In genomic region chr4:62397616-62398365, GRCm38 (mm10) we compare ENCODE assay signal across 38 mouse cellular contexts. TPM values are rescaled to one million over a fixed set of nuclear protein-coding genes. Genes with fewer than 3 reads are reported as not detected.
DNase-seq lines count a peak whose midpoint lies in the region; ATAC-seq and TF ChIP-seq lines count a peak whose summit lies in the region.
"Had no signal": no experiment of that assay in that cellular context is flagged by ENCODE, and none has a peak within 500 bp of the region (broad histone marks: within the 10 kb centered on the region; RNA-seq: fewer than 3 reads in every experiment).

No protein-coding gene starts in this region.

- DNase-seq in MEL (ENCODE audit: low read depth, low spot score) (peak; percentile 37), MEL-GATA-1-ER (ENCODE audit: extremely low read depth, low read depth) (peak; percentile 51)
- DNase-seq in layer of hippocampus, adult 2 months (ENCODE audit: low spot score in 2 of 2) = peak; percentile 48 to 58
- peak; percentile 26 to 34 for DNase-seq in layer of hippocampus, postnatal 36 days
- DNase-seq in adrenal gland, adult 2 months = no peak
- DNase-seq: adrenal gland, postnatal 36 days; B cell, adult 2 months; cerebellum, adult 8-10 months; embryo, embryonic 11 days; heart, postnatal 36 days; kidney, adult 2 months; kidney, postnatal 4 days; liver, embryonic 13.5 days; lung, adult 18-20 months; lung, postnatal 10 days; right cerebral cortex, postnatal 25 days had no signal

- H3K27me3 ChIP-seq in MEL (ENCODE audit: control insufficient read depth in 1 of 2, insufficient read depth in 2 of 2, low read length in 2 of 2) = no peaks in the 10 kb centered on the region
- H3K27me3 ChIP-seq: embryonic facial prominence, embryonic 13.5 days; heart, embryonic 15.5 days; hindbrain, embryonic 12.5 days; intestine, embryonic 15.5 days; limb, embryonic 13.5 days; liver, embryonic 13.5 days; midbrain, embryonic 15.5 days; Patski; stomach, embryonic 15.5 days had no signal

- H3K9ac ChIP-seq in MEL (ENCODE audit: control insufficient read depth, low read depth, low read length, poor library complexity, severe bottlenecking) = no peak overlapping the region
- H3K9ac ChIP-seq: embryonic facial prominence, embryonic 13.5 days; heart, embryonic 15.5 days; hindbrain, embryonic 12.5 days; intestine, embryonic 15.5 days; limb, embryonic 13.5 days; liver, embryonic 13.5 days; midbrain, embryonic 15.5 days; stomach, embryonic 15.5 days had no signal

- peaks cover 4 to 8% of the 10 kb centered on the region in 2 experiments for H3K4me1 ChIP-seq in MEL (ENCODE audit: control insufficient read depth in 1 of 2, insufficient read depth in 2 of 2, low read length in 2 of 2)
- H3K4me1 ChIP-seq: embryonic facial prominence, embryonic 13.5 days; heart, embryonic 10.5 days; heart, embryonic 15.5 days; hindbrain, embryonic 12.5 days; intestine, embryonic 15.5 days; limb, embryonic 13.5 days; midbrain, embryonic 15.5 days; stomach, embryonic 15.5 days had no signal

- no peak for ATAC-seq in granulocyte monocyte progenitor cell, adult 5-6 weeks (replicated peaks; ENCODE audit: poor library complexity, severe bottlenecking)
- ATAC-seq: forebrain, embryonic 16.5 days; hindbrain, postnatal 0 days; intestine, embryonic 15.5 days; midbrain, embryonic 15.5 days; Patski had no signal

- no peak overlapping the region for H3K4me3 ChIP-seq in MEL (ENCODE audit: control insufficient read depth in 1 of 2, insufficient read depth in 1 of 2, low read depth in 2 of 2, low read length in 2 of 2)
- no peak overlapping the region for H3K4me3 ChIP-seq in layer of hippocampus, adult 2 months
- H3K4me3 ChIP-seq: embryonic facial prominence, embryonic 13.5 days; erythroblast, embryonic 14.5 days; heart, embryonic 10.5 days; heart, embryonic 15.5 days; hindbrain, embryonic 12.5 days; intestine, embryonic 15.5 days; limb, embryonic 13.5 days; liver, embryonic 13.5 days; midbrain, embryonic 10.5 days; midbrain, embryonic 15.5 days; stomach, embryonic 15.5 days had no signal

- peaks cover 11 to 34% of the 10 kb centered on the region in 2 experiments for H3K36me3 ChIP-seq in MEL (ENCODE audit: control insufficient read depth in 1 of 2, insufficient read depth in 2 of 2, low read length in 2 of 2)

- TF ChIP-seq POLR2A in MEL (IDR thresholded peaks at IDR 0.05; ENCODE audit: control insufficient read depth in 1 of 2, insufficient read depth in 1 of 2, low read depth in 1 of 2, low read length in 2 of 2, poor library complexity in 1 of 2) = no peak

- peaks cover 6% of the 10 kb centered on the region; the same call in 1 of the 2 replicates for H3K79me2 ChIP-seq in MEL (ENCODE audit: control insufficient read depth, insufficient read depth, low read length, poor library complexity)

- H3K9me3 ChIP-seq in MEL (replicated peaks; ENCODE audit: insufficient read depth, low read length) = no peaks in the 10 kb centered on the region
- H3K9me3 ChIP-seq: embryonic facial prominence, embryonic 13.5 days; heart, embryonic 10.5 days; heart, embryonic 15.5 days; hindbrain, embryonic 12.5 days; intestine, embryonic 15.5 days; limb, embryonic 13.5 days; liver, embryonic 13.5 days; midbrain, embryonic 10.5 days; midbrain, embryonic 15.5 days; stomach, embryonic 15.5 days had no signal

- TF ChIP-seq RAD21 in MEL (IDR thresholded peaks at IDR 0.05; ENCODE audit: low read depth, low read length) = no peak

- peak; percentile 36 to 55; a peak in 3 of 4 replicates for TF ChIP-seq EP300 in MEL (IDR thresholded peaks at IDR 0.05; ENCODE audit: low read depth in 1 of 2, low read length in 2 of 2)

- no peak overlapping the region for H3K27ac ChIP-seq in MEL (ENCODE audit: control insufficient read depth, low read depth, low read length)
- H3K27ac ChIP-seq in layer of hippocampus, adult 2 months = peak overlapping the region; percentile 65
- H3K27ac ChIP-seq: embryonic facial prominence, embryonic 13.5 days; heart, embryonic 10.5 days; heart, embryonic 15.5 days; hindbrain, embryonic 12.5 days; hindbrain, postnatal 0 days; intestine, embryonic 15.5 days; kidney, postnatal 0 days; limb, embryonic 13.5 days; liver, embryonic 13.5 days; midbrain, embryonic 10.5 days; midbrain, embryonic 15.5 days; stomach, embryonic 15.5 days had no signal

- no peak for TF ChIP-seq CTCF in MEL (IDR thresholded peaks at IDR 0.05 in 2 of 3, conservative IDR thresholded peaks at IDR 0.05 in 1 of 3; ENCODE audit: control insufficient read depth in 1 of 3, insufficient read depth in 1 of 3, low read depth in 2 of 3, low read length in 3 of 3, poor library complexity in 1 of 3, severe bottlenecking in 1 of 3)
- TF ChIP-seq CTCF in layer of hippocampus, adult 2 months (conservative IDR thresholded peaks at IDR 0.05) = no peak

TF ChIP-seq in MEL, 35 proteins besides CTCF, POLR2A, EP300 and RAD21 (continues in another document):
- TF ChIP-seq BHLHE40 (IDR thresholded peaks at IDR 0.05; ENCODE audit: borderline replicate concordance, low read depth, low read length) (no peak), TBP (IDR thresholded peaks at IDR 0.05; ENCODE audit: low read depth, low read length) (no peak), CHD2 (IDR thresholded peaks at IDR 0.05; ENCODE audit: low read length) (no peak), NELFE (IDR thresholded peaks at IDR 0.05; ENCODE audit: low read depth, low read length) (no peak), KAT2A (conservative IDR thresholded peaks at IDR 0.05; ENCODE audit: low read depth, low read length) (no peak), NRF1 (IDR thresholded peaks at IDR 0.05; ENCODE audit: insufficient read depth, low read depth, low read length, poor library complexity, severe bottlenecking) (no peak), TCF12 (IDR thresholded peaks at IDR 0.05; ENCODE audit: low read depth, low read length) (peak; percentile 69; the same call in 1 of the 2 replicates), TAL1 (IDR thresholded peaks at IDR 0.05; ENCODE audit: low read length) (peak; percentile 85), ZMIZ1 (IDR thresholded peaks at IDR 0.05; ENCODE audit: low read depth, low read length) (no peak), ZNF384 (IDR thresholded peaks at IDR 0.05; ENCODE audit: low read depth, low read length) (no peak), POLR2AphosphoS2 (IDR thresholded peaks at IDR 0.05; ENCODE audit: low read length) (no peak), MEF2A (IDR thresholded peaks at IDR 0.05; ENCODE audit: extremely low read depth, insufficient replicate concordance, low read depth, low read length, poor library complexity, severe bottlenecking) (no peak)

RNA-seq across cellular contexts. Expression of gene Cdc26, which starts 10.7 kb away (rescaled TPM):
- 80.9 and 81.4 TPM in 2 replicates for total RNA-seq in MEL (2012; rRNA removed)
- polyA plus RNA-seq in MEL (2012; ENCODE audit: insufficient read depth in 1 of 2, insufficient read length in 2 of 2, low read depth in 1 of 2, low replicate concordance in 2 of 2, missing spikeins in 1 of 2) = 10 to 100 TPM in 1 of 2 experiments, not detected in 1; 80.4 TPM
- total RNA-seq in layer of hippocampus, adult 2 months (2021) = 10 to 100 TPM; 49.0 to 51.3 TPM
- total RNA-seq in layer of hippocampus, postnatal 36 days (2021) = 10 to 100 TPM; 47.5 to 51.8 TPM
- 10 to 100 TPM; 62.0 to 67.5 TPM for total RNA-seq in adrenal gland, adult 2 months (2021)
- polyA plus RNA-seq in adrenal gland, adult 2 months (2012; rRNA removed) = 7.9 and 12.5 TPM in 2 replicates
- 150 and 151 TPM in 2 replicates for total RNA-seq in granulocyte monocyte progenitor cell, adult 5-6 weeks (2014; fragmentation: Nextera tagmentation)
- 103 and 127 TPM in 2 replicates for total RNA-seq in granulocyte monocyte progenitor cell, adult 5-6 weeks (2017)

RNA-seq across cellular contexts. Expression of gene Prpf4, which starts 10.8 kb away (rescaled TPM):
- total RNA-seq in MEL (2012; rRNA removed) = 24.4 and 26.9 TPM in 2 replicates
- 10 to 100 TPM in 1 of 2 experiments, not detected in 1; 37.9 TPM for polyA plus RNA-seq in MEL (2012; ENCODE audit: insufficient read depth in 1 of 2, insufficient read length in 2 of 2, low read depth in 1 of 2, low replicate concordance in 2 of 2, missing spikeins in 1 of 2)
- 10 to 100 TPM; 13.2 to 13.3 TPM for total RNA-seq in layer of hippocampus, adult 2 months (2021)
- total RNA-seq in layer of hippocampus, postnatal 36 days (2021) = 10 to 100 TPM; 13.1 to 15.0 TPM
- total RNA-seq in adrenal gland, adult 2 months (2021) = 10 to 100 TPM; 21.6 to 23.6 TPM
- polyA plus RNA-seq in adrenal gland, adult 2 months (2012; rRNA removed) = 9.1 and 15.1 TPM in 2 replicates
- total RNA-seq in granulocyte monocyte progenitor cell, adult 5-6 weeks (2014; fragmentation: Nextera tagmentation) = 20.1 and 24.1 TPM in 2 replicates
- total RNA-seq in granulocyte monocyte progenitor cell, adult 5-6 weeks (2017) = 17.4 and 17.6 TPM in 2 replicates

RNA-seq across cellular contexts. Expression of gene Rnf183, which starts 37.3 kb away (rescaled TPM):
- total RNA-seq in MEL (2012; rRNA removed) = 0.10 and 0.15 TPM in 2 replicates
- polyA plus RNA-seq in MEL (2012; ENCODE audit: insufficient read depth in 1 of 2, insufficient read length in 2 of 2, low read depth in 1 of 2, low replicate concordance in 2 of 2, missing spikeins in 1 of 2) = under 1 TPM in 1 of 2 experiments, not detected in 1; 0.25 TPM
- total RNA-seq in layer of hippocampus, adult 2 months (2021) = not detected
- not detected for total RNA-seq in layer of hippocampus, postnatal 36 days (2021)
- total RNA-seq in adrenal gland, adult 2 months (2021) = 1 to 10 TPM in 1 of 2 experiments, not detected in 1; 1.1 TPM
- polyA plus RNA-seq in adrenal gland, adult 2 months (2012; rRNA removed) = 0.28 and 3.3 TPM in 2 replicates
- total RNA-seq in granulocyte monocyte progenitor cell, adult 5-6 weeks (2014; fragmentation: Nextera tagmentation) = not detected in 2 replicates
- total RNA-seq in granulocyte monocyte progenitor cell, adult 5-6 weeks (2017) = not detected in 2 replicates
- total RNA-seq: gastrocnemius, adult 8-10 months; gastrocnemius, postnatal 4 days; heart, postnatal 36 days; left cerebral cortex, adult 8-10 months; left cerebral cortex, postnatal 36 days; neutrophil, adult 5-6 weeks had no signal
- polyA plus RNA-seq: embryonic facial prominence, embryonic 13.5 days; erythroblast, embryonic 14.5 days; forebrain, embryonic 11.5 days; forebrain, embryonic 16.5 days; heart, embryonic 10.5 days; heart, embryonic 15.5 days; hindbrain, embryonic 12.5 days; intestine, embryonic 15.5 days; limb, embryonic 13.5 days; liver, embryonic 13.5 days; midbrain, embryonic 10.5 days; neural tube, embryonic 11.5 days; stomach, embryonic 15.5 days had no signal

RNA-seq across cellular contexts. Expression of gene Slc31a1, which starts 37.3 kb away (rescaled TPM):
- total RNA-seq in MEL (2012; rRNA removed) = 18.9 and 20.6 TPM in 2 replicates
- polyA plus RNA-seq in MEL (2012; ENCODE audit: insufficient read depth in 1 of 2, insufficient read length in 2 of 2, low read depth in 1 of 2, low replicate concordance in 2 of 2, missing spikeins in 1 of 2) = 10 to 100 TPM; 37.5 to 46.5 TPM
- 10 to 100 TPM; 11.7 to 11.9 TPM for total RNA-seq in layer of hippocampus, adult 2 months (2021)
- total RNA-seq in layer of hippocampus, postnatal 36 days (2021) = 10 to 100 TPM; 13.0 to 14.4 TPM
- 10 to 100 TPM; 50.1 to 50.7 TPM for total RNA-seq in adrenal gland, adult 2 months (2021)
- polyA plus RNA-seq in adrenal gland, adult 2 months (2012; rRNA removed) = 11.6 and 12.3 TPM in 2 replicates
- 22.5 and 24.8 TPM in 2 replicates for total RNA-seq in granulocyte monocyte progenitor cell, adult 5-6 weeks (2014; fragmentation: Nextera tagmentation)
- total RNA-seq in granulocyte monocyte progenitor cell, adult 5-6 weeks (2017) = 19.8 and 23.7 TPM in 2 replicates

RNA-seq across cellular contexts. Expression of gene Fkbp15, which starts 37.4 kb away (rescaled TPM):
- 21.1 and 23.3 TPM in 2 replicates for total RNA-seq in MEL (2012; rRNA removed)
- 10 to 100 TPM in 1 of 2 experiments, not detected in 1; 26.5 TPM for polyA plus RNA-seq in MEL (2012; ENCODE audit: insufficient read depth in 1 of 2, insufficient read length in 2 of 2, low read depth in 1 of 2, low replicate concordance in 2 of 2, missing spikeins in 1 of 2)
- 10 to 100 TPM; 41.1 to 43.4 TPM for total RNA-seq in layer of hippocampus, adult 2 months (2021)
- total RNA-seq in layer of hippocampus, postnatal 36 days (2021) = 10 to 100 TPM; 36.9 to 41.0 TPM
- 10 to 100 TPM; 35.2 to 36.9 TPM for total RNA-seq in adrenal gland, adult 2 months (2021)
- polyA plus RNA-seq in adrenal gland, adult 2 months (2012; rRNA removed) = 21.8 and 27.4 TPM in 2 replicates
- 31.5 and 36.8 TPM in 2 replicates for total RNA-seq in granulocyte monocyte progenitor cell, adult 5-6 weeks (2014; fragmentation: Nextera tagmentation)
- total RNA-seq in granulocyte monocyte progenitor cell, adult 5-6 weeks (2017) = 47.4 and 54.9 TPM in 2 replicates
